Mouse (Mus musculus) G1E (cell line): ENCODE measurements at regions not wholly inside any gene's neighbourhood (a gene's known extent, or its start where the extent isn't known, plus 50 kb on each side); places are given as distances from the start of the nearest gene placed in this dataset.
"Not testable (repeated sequence)": the region's sequence is repeated elsewhere in the genome, so short reads cannot be mapped to it uniquely, and the experiment has no call there.

Source experiments
- ATAC-seq: 2 replicates; pipeline ENCODE4 v1.8.0; 2016; ENCODE audit warnings: mild to moderate bottlenecking; ENCODE audit not compliant: insufficient number of reproducible peaks, poor library complexity, low FRiP score, severe bottlenecking; ENCODE audit errors: extremely low read depth
- DNase-seq: peaks from one replicate; pipeline ENCODE4 v3.0.0; 2012; ENCODE audit warnings: low spot score
- H3K27me3 ChIP-seq: 2 replicates; pipeline ENCODE4 v1.6.1; 2012; ENCODE audit warnings: mild to moderate bottlenecking, low read length, inconsistent platforms; ENCODE audit not compliant: insufficient read depth
- H3K36me3 ChIP-seq: replicated peaks from 2 replicates; pipeline ENCODE3; 2012; ENCODE audit warnings: mild to moderate bottlenecking, inconsistent platforms
- H3K4me1 ChIP-seq: 2 replicates; pipeline ENCODE4 v1.6.1; 2012; ENCODE audit warnings: low read depth, low read length, inconsistent platforms, mixed read lengths; ENCODE audit not compliant: insufficient read depth
- H3K4me3 ChIP-seq: 2 replicates; pipeline ENCODE4 v1.5.1; 2012; ENCODE audit warnings: low read depth, mild to moderate bottlenecking, inconsistent platforms, low read length, moderate library complexity, mixed read lengths
- H3K9me3 ChIP-seq: replicated peaks from 2 replicates; pipeline ENCODE4 v1.6.1; 2012; ENCODE audit warnings: inconsistent platforms
- CTCF ChIP-seq: IDR thresholded peaks from 2 replicates; pipeline ENCODE4 v1.5.1; 2012; ENCODE audit warnings: low read depth, low read length, inconsistent platforms, mixed read lengths
- GATA1 ChIP-seq: IDR thresholded peaks from 2 replicates; pipeline ENCODE4 v1.6.1; 2012; ENCODE audit warnings: borderline replicate concordance, low read length, inconsistent platforms, mixed read lengths
- GATA2 ChIP-seq: IDR thresholded peaks from 2 replicates; pipeline ENCODE4 v1.6.1; 2012; ENCODE audit warnings: low read depth, low read length, inconsistent platforms, borderline replicate concordance
- POLR2AphosphoS5 ChIP-seq: IDR thresholded peaks from 2 replicates; pipeline ENCODE4 v1.6.1; 2012; ENCODE audit warnings: low read depth, low read length, inconsistent platforms; ENCODE audit not compliant: insufficient replicate concordance
- TAL1 ChIP-seq: conservative IDR thresholded peaks from 2 replicates; pipeline ENCODE4 v1.6.1; 2012; ENCODE audit warnings: low read depth, low read length, inconsistent platforms, mixed read lengths

DNA sequence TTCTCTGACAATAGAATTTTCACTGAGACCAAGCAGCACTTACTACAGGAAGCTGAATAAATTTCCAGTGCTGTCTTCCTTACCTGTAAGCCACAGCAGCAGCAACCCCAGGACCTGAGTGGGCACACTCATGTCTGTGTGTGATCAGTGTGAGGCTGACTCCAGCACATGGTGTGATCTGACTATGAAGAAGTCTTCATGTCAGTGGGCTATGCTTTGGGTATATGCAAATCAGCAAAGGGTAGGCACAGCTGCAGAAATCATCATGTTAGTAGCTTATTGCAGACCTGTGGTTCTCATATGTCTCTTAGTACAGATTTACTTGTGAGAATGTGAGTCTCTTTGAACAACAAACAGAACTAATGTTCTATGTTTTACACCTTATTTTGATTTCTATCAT, 1027.2 kb downstream of the Rpia start:
- Histone ChIP-seq H3K4me3 (no peak overlapping the region), H3K36me3 (no peaks in the 10 kb centered on the region), H3K9me3 (no peaks in the 10 kb centered on the region), H3K4me1 (no peaks in the 10 kb centered on the region), H3K27me3 (no peaks in the 10 kb centered on the region)
- DNase-seq (no peak), ATAC-seq (no peak)
- TF ChIP-seq CTCF = no peak

GRCm38 (mm10) chr6:69758618-69759017, 1033.4 kb downstream of the Rpia start:
- ATAC-seq (no peak), DNase-seq (no peak)
- H3K4me3 ChIP-seq = no peak overlapping the region
- no peaks in the 10 kb centered on the region for H3K4me1 ChIP-seq
- H3K27me3 ChIP-seq = no peaks in the 10 kb centered on the region
- TF ChIP-seq POLR2AphosphoS5 (no peak), GATA2 (no peak), CTCF (no peak), GATA1 (no peak), TAL1 (no peak)
- no peaks in the 10 kb centered on the region for H3K36me3 ChIP-seq
- H3K9me3 ChIP-seq = no peaks in the 10 kb centered on the region

- no peak for ATAC-seq
- H3K27me3 ChIP-seq = no peaks in the 10 kb centered on the region
- H3K4me1 ChIP-seq = no peaks in the 10 kb centered on the region
- no peaks in the 10 kb centered on the region for H3K9me3 ChIP-seq
- no peak for TF ChIP-seq TAL1
- no peak for TF ChIP-seq GATA2
- TF ChIP-seq POLR2AphosphoS5 = no peak
- no peak for TF ChIP-seq GATA1
- no peak for TF ChIP-seq CTCF
- no peak overlapping the region for H3K4me3 ChIP-seq
- no peaks in the 10 kb centered on the region for H3K36me3 ChIP-seq
- DNase-seq = no peak
Measured at GRCm38 (mm10) chr6:69739002-69739625, 1052.9 kb downstream of the Rpia start.

DNA sequence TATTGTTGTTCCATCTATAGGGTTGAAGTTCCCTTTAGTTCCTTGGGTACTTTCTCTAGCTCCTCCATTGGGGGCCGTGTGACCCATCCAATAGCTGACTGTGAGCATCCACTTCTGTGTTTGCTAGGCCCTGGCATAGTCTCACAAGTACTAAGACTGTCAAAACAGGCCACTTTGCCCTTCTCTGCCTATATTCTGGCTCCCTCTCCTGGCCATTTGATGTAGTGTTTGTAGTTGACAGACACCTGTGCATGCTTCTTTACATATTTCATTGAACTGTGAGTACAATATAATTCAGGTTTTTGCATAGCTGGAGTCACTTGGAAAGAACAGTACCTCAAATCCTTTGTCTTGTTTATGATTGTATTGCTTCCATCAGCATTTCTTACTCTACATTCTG, 1059.2 kb downstream of the Rpia start:
- DNase-seq, H3K27me3 ChIP-seq, H3K9me3 ChIP-seq, H3K36me3 ChIP-seq, H3K4me3 ChIP-seq, ATAC-seq, H3K4me1 ChIP-seq: not testable (repeated sequence)

- no peak for DNase-seq
- Histone ChIP-seq H3K27me3 (no peaks in the 10 kb centered on the region), H3K9me3 (no peaks in the 10 kb centered on the region), H3K36me3 (no peaks in the 10 kb centered on the region), H3K4me1 (no peaks in the 10 kb centered on the region), H3K4me3 (no peak overlapping the region)
- ATAC-seq = no peak
- no peak for TF ChIP-seq GATA2
- no peak for TF ChIP-seq CTCF
- TF ChIP-seq POLR2AphosphoS5 = no peak
- no peak for TF ChIP-seq GATA1
Measured at GRCm38 (mm10) chr6:69726362-69726761, 1065.7 kb downstream of the Rpia start.

- not testable (repeated sequence) for H3K4me1 ChIP-seq, H3K9me3 ChIP-seq, H3K27me3 ChIP-seq, H3K4me3 ChIP-seq, DNase-seq, H3K36me3 ChIP-seq, ATAC-seq
Measured at GRCm38 (mm10) chr6:69702813-69703212, 1089.2 kb downstream of the Rpia start.

GRCm38 (mm10) chr6:69681172-69681571, 1110.9 kb downstream of the Rpia start:
- no peak for DNase-seq

DNA sequence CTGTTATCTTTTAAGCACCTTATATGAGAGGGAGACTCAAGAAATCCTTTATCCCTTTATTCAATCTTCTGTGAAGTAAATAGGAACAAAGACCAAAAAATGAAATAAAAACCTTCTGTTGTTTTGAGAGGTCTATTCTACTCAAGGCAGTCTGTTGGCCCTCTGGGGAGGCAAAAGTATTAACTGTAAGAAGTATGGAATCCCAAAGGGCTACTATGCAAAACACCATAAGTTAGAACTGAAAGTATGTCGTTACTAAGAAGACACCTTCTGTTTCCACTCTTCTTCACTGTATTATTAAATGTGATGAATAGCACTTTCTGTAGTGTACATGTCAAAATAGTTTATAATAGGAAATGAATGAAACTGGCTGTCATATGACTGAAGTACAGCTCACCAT, 1129.6 kb downstream of the Rpia start:
- ATAC-seq, H3K36me3 ChIP-seq, H3K4me3 ChIP-seq, DNase-seq, H3K27me3 ChIP-seq, H3K4me1 ChIP-seq, H3K9me3 ChIP-seq: not testable (repeated sequence)

More at GRCm38 (mm10) chr6:69681172-69681571, 1110.9 kb downstream of the Rpia start:
- TF ChIP-seq TAL1 (no peak), CTCF (no peak)
- Histone ChIP-seq H3K4me3 (no peak overlapping the region), H3K36me3 (no peaks in the 10 kb centered on the region), H3K4me1 (no peaks in the 10 kb centered on the region), H3K27me3 (no peaks in the 10 kb centered on the region), H3K9me3 (no peaks in the 10 kb centered on the region)
- no peak for ATAC-seq
